Mouse (Mus musculus) gastrocnemius, postnatal 4 days (tissue): ENCODE data around the gene Hapln2. TPM values are rescaled to one million over a fixed set of nuclear protein-coding genes. Genes with fewer than 3 reads are reported as not detected.

Source experiments
- DNase-seq, 2 experiments: peaks; one replicate each; pipeline ENCODE4 v3.0.0; 2021 to 2022; ENCODE audit warnings: low spot score in 2 of 2, mixed read lengths in 2 of 2
- total RNA-seq, 2 experiments: library from RNA; stranded (reverse); gene quantifications; 2 replicates each; pipeline ENCODE4 v1.2.3; 2021

Hapln2 gene
- total RNA-seq, 2 experiments from 2014 or later, result 0.21 TPM; not detected in 1

DNA sequence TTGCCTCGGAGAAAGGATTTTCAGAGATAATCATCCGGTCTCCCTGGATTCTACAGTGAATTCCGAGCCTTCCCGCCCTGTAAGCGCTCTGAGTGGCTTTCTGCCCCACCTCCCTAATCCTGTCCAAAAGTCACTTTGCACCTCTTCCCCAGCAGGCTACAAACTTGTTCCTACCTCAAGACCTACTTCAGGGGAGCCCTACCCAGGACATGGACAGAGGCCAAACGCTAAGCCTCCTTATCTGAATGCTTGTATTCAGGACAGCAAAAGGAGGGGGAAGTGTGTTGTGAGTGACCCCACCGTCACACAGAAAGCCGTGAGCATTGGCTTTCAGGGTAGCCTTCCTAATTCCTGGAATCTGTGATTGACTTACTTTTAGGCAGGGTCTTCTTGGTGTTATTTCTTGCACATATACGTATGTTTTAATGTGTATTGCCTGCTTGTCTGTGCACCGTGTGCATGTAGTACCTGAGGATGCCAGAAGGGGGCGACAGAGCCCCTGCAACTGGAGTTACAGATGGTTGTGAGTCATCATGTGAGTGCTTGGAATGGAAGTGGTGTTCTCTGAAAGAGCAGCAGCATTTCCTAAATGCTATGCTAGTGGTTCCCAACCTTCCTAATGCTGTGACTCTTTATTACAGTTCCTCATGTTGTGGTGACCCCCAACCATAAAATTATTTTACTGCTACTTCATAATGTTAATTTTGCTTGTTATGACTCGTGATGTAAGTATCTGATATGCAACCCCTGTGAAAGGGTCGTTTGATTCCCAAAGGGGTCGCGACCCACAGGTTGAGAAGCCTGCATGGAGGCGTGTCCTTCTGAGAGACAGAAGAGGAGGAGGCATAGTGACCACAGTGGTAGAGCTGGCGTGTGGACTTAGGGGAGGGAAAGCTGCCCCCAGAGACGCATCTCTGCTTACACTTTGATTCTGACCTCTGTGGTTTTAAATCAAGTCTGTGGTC lies 21.3 kb downstream of the Hapln2 start:
- no peak for DNase-seq

DNA sequence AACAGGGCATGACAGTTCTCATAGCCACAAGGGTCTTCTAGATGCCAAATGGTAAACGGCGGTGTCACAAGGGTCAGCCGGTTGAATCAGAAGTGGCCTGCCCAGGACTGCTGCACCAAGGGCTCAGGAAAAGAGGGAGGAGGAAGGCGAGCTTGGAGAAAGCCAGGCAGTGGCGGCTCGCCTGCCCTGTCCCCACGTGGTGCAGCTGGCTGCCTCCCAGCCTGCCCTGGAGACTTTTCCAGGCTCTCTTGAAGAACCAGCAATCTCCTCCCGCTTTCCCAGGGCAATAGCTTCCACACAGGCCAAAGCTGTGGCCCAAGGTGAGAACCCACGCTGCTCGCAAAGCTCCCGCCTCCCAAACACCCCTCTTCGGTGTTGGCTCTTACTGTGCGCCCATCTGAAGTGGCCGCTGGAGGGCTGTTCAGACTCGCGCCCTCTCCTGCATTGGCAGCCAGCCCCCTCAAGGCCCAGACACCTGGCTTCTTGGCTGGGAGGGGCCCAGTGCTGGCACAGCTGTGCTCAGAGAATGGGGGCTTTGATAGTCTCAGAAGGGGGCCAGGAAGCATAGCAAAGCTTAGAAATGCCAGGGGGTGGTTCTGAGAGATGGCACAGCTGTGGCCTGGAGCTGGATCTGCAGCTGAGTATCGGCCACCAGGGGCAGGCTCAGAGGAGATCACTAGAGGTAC lies 24.9 kb downstream of the Hapln2 start:
- peak in 1 of 2 experiments; percentile 27 for DNase-seq

DNA sequence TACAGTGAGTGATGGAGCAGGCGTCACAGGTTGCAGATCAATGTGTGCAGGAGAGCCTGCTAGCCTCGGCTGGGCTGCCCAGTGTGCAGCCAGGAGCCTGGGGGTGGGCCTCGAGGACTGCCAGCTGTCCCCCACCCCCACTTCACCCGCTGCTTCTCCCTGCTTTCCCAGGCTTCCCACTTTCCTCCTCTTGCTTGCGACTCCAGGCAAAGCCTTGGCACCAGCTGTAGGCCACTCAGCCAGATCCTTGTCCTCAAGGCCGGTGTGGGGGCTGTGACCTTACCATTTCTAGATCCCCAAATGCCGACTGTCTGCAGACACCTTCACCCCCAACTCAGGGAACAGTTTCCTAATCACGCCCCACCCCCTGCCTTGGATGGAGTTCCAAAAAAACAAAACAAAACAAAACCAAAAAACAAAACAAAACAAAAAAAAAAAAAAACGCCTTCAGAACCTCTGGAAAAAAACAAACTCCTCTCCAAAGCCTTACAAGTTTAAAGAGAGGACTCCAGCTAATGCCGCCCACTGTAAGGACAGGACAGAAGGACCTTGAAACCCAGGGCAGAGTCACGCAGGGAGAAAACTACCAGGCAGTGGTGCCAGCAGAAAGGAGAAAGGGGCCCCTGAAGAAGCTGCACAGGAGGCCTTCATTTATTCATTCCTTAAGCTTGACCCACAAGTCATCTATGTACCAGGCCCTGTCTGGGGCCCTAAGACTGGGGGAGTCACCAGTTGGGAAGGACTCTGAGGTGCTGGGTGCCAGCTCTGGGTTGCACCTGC lies 26.4 kb downstream of the Hapln2 start:
- no peak for DNase-seq

DNA sequence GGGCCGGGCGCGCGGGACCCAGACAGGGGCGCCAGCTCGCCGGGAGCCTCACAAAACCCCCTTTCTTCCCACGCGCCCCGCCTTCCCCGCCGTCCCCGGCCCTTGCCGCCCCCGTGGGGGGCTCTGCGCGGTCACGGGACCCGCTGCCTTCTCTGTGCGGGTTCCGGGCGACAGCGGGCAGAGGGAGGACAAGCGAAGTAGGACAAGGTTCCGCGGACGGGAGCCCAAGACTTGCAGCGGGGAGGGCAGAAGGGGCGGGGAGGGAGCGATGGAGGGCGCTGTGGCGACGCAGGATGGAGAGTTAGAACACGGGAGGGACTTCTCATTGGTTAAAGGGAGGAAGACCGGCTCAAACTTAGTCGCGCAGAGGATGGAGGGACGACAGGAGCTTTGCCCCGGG lies 27.2 kb downstream of the Hapln2 start, which contains the start of gene Bcan:
Bcan (minus strand) TSS at position 50 of the 400 bp plus-strand sequence.
- DNase-seq, result no peak

DNA sequence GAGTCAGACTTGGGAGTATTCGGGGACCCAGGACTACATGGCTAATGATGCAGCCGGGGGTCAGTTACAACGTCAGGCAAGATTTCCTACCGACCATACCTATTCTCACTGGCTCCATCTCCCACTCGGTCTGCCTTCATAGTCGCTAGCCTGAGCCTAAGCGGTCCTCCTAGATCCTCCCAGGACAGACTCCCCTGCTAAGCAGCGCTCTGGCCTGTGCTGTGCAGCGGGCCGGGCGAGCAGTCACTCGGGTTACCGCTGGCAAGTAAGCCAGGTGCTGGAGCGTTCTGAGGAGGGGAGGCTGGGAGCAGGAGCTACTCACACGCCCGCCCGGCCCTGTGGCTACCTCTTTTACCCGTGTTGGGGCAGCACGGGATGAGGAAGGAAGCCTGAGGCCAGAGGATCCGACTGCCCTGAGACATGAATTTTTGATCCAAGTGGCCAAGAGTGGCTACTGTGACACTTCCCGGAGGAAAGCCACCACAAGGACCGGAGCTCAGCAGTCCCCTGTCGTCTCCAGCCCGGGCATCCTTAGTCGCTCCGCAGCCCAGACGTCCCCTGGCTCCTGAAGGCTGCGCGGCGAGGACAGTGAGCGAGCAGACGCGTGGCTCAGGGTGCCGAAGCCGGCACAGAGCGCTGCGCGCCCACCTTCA lies 28.0 kb downstream of the Hapln2 start:
- DNase-seq, result peak in 1 of 2 experiments; percentile 15

DNA sequence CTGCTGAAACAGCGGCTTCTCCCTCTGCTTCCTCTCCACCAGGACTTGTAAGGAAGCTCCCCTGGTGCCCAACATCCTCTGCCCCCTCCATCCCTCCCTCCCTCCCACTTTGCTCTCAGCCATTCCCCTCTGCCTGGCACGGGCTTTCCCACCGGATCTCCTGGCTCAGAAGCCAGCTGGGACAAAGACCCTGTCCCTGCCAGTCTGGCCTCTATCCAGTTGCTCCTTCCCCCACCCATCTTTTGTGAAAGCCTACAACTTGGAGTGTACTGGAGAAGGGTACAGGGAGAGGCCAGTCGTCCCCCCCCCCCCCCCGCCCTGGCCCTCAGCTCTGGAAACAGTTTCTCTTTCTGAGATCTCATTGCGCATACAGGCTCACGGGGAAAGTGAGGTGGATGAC lies 28.6 kb downstream of the Hapln2 start:
- DNase-seq, result no peak

DNA sequence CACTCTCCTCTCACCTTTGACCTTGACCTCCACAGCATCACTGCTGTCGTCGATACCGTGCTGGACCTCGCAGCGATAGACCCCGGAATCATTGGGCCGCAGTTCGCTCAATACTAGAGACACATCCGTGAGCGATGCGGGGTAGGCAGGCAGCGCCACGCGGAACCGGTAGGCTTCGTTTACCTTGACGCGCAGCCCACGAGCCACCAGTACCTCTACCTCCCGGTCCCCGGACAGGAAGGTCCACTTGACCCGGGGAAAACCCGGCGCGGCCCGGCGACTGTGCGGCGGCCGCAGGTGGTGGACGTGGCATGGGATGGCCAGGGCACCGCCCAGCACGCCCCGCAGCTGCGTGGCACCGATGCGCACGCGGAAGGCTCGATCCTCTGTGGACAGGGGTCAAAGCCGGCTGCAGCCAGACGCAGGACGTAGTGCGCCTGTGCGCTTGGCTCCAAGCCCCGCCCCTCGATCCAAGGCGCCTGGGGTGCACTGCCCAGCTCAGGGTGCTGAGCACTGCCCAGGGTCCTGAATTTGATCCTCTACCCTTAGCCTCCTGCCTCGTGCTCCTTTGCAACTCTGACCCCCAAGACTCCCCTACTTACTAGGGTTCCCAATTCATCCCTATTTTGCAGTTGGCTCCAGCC lies 30.3 kb downstream of the Hapln2 start:
- peak in 1 of 2 experiments; percentile 20 for DNase-seq

DNA sequence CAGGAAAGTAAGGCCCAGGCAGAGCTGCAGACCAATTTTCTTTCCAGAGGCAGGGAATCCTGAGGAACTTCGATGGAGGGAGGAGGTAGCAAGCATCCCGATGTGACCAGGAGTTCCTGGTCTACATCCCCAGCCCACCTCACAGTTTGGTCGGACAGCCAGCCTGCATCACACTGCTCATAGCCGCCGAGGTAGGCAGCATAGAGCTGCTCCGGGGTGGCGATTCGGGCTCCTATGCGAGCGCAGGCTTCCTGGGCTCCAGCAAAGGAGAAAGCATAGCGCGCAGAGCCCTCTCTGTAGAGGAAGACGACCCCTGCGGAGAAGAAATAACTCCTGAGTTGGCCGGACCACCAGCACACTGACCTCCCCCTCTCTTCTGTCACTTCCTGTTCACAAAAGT lies 31.0 kb downstream of the Hapln2 start:
- no peak for DNase-seq

DNA sequence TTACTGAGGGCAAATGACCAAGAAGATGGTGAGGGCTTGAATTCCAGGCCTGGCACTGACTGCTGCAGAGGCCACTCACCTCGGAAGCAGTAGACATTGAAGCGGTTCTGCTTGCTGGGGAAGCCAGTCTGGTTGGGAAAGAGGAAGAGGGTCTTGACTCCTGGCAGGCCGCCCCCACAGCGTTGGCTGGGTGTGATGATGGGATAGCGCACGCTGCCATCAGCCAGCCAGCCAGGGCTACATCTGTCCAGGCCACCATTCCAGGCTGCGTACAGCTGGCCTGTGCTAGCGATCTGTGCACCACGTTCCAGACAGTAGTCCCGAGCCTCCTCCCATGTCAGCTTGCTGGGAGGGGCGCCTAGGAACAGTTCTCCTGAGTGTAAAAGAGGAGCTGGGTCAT lies 32.1 kb downstream of the Hapln2 start:
- peak in 1 of 2 experiments; percentile 10 for DNase-seq

DNA sequence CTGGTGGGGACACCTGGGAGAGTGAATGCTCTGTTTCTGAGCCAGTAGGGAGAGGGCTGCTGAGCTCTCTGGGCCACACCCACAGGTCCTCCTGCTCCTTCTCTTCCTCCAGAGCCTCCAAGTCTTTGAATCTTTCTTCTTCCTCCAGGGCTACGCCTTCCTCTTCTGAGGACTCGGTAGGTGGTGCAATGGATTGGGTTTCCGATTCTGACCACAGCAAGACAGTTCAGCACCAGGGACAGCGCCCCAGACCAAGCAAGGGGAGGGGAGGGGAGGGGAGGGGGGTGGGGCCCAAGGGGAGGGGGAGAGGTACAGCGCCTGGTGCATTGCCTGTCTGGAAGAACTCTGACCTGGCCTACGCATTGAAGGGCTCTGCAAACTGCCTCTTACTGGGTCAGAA lies 33.9 kb downstream of the Hapln2 start:
- DNase-seq, result peak in 1 of 2 experiments; percentile 57

DNA sequence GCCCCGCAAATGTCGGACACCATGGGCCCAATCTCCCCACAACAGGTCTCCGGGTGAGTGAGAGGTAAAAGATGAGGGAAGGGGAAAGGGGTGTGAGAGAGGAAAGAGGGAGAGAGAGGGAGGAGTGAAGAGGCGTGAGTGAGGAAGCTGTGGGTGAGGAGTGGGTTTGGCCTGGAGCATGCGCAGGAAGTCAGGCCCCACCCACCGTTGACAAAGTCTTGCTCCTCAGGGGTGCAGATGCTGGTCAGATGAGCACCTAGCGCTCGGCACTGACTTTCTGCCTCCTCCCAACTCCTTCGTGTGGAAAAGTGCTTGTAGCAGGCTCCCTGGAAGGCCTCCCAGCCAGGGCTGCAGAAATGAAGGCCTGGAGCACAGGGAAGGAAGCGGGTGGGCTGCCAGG lies 37.4 kb downstream of the Hapln2 start:
- DNase-seq, result peak in 1 of 2 experiments; percentile 9

DNA sequence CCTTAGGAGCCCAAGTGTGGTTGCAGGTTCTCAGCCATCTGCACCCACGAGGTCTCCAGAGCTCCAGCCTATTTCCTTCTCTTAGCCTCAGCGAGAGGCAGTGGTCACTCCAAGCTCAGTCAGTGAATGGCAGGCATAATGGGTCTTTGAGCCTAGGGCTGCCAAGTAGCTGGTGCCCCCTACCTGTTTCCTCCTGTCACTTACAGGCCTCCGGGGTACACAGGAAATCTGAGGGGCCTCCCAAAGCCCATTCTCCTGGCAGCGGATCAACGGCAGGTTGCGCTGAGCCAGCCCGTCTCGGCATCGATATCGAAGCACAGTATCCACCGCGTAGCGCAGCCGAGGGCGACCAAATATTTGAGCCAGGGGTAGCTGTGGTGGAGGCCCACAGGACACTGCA lies 39.3 kb downstream of the Hapln2 start:
- peak in 1 of 2 experiments; percentile 23 for DNase-seq

DNA sequence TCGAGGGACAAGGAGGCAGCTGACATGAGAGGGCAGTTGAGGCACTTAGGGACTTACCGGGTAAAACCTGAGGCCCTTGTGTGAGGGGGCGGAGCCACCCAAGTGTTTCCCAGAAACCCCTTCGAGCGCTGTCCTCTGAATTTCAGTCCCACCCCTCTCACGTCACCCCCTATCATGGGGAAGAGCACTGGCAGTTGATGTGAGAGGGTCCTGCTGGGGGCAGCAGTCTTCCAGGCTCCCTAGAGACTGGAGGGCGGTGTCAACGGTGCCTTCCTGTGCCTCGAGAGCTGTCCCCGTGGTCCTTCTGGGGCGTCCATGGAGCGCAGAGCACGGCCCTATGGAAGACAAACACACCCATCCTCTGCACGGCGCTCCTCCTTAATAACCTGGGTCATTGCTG lies 39.8 kb downstream of the Hapln2 start:
- peak in 1 of 2 experiments; percentile 12 for DNase-seq

DNA sequence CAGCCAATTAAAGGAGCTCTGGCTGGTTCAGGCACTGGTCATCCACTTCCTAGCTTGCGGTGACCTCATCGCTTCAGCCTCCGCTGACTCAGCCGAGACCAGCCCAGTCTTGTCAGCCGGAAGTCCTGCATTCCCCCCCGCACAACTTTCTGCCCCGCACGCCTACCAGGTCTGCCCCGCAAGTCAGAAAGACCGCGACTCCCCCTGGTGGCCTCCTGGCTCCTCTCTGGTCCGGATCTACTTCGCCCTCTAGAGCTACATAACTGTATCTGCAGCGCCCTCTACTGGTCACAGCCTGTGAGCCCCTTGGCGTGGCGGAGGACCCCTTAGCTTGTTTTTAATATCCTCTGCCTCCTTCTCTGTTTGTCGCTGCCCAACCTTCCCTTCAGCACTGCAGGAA lies 40.5 kb downstream of the Hapln2 start:
- peak; percentile 98 for DNase-seq

DNA sequence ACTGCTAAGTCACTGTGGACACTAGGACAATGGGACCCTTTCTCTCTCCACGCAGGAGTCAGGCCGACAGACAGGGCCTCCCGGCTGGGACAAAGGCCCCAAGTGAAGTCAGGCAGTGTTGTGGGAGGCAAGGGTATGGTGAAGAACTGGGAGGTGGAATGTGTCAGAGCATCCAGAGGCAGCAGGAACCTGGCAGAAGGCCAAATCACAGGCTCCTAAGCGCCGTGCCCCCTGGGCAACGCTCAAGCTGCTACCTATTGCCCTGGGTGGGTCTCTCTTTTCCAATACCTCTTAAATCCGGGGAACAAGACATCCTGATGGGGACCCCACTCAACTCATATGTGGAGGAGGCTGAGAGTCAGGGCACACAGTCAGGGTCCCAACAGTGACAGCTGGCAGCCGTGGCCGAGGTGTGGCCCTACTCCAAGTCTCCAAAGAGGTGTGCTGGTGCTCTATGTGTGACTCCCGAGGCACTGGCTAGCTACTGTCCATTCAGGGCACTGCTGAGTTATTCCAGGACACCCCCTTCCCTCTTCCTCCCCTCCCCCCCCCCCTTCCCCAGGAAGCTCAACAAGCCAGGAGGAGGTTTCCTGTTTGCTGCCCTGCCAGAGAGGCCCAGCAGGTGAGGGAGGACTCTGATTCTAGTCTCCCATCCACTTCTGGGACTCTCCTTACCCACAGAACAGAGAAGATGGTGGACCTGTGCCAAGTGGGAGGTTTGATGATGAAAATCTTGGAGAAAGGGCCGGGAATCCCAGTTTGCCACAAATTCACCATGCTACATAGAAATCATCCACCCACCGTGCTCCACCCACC lies 41.7 kb downstream of the Hapln2 start:
- DNase-seq, result peak in 1 of 2 experiments; percentile 31

DNA sequence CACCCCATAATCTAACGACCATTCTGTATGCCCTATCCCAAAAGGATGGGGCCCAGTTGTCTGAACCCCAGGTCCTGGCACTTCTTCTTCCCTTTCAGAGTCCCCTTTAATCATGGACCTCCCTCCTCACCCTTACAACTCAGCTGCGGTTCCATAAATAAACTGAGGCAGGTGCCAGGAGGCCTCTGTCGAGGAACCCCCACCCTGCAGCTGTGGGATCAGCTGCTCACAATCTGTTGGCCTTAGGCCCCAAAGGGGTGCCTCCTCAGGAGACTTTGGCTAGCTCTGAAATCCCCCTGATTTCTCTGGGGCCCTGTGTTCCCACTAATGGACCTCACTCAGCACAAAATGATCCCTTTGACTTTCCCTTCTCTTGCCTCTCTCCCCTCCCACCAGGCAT lies 43.3 kb downstream of the Hapln2 start:
- peak in 1 of 2 experiments; percentile 11 for DNase-seq

DNA sequence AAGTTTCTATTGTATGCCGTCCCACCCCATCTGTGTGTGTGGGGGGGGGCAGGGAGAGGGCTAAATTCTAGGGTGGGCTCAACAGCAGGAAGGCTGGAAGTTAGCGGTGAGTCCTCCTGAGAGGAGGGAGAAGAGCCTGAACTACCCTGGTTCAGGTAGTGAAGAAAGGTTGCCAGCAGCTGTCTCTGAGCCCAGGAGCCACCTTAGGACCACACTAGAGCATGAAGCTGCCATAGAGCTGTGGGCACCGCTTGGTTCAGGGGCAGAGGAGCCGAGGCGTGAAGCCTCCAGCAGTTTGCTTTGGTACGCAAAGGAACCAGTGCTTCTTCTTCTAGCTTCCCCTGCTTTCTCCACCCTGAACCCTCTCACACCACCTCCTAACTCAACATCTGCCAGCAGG lies 43.8 kb downstream of the Hapln2 start:
- DNase-seq, result no peak

DNA sequence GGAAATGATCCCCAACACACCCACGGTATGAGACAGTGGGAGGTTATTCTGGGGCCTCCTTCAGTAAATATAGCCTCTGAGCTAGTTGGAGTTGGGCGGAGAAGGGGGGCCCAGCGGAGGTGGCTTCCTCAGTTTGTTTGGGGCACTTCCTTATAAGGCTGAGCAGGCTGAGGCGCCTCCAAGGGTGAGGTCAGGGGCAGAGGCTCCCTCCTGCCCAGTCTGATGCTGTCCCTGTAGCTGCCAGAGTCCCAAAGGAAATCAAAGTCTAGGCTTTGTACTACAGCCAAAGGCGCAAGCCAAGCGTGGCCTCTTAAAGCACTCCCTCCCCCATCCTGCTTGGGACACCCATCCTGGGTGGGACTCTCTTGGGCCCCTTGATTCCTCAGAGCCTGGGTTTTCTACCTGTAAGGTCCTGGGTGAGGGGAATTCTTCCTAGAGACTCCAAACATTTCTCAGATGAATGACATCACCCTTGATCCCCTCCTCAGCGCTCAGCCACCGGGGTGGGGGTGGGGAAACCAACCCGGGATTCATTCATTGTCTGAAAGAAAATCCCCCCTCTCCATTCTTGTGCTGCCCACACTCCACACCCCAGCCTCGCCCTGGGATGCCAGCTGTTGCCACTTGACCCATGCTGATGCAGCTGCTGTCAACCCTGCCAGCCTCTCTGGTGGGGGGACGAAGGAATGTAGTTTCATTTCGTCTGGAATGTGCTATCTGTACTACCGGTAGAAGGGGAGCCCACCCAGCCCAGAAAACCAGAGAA lies 44.4 kb downstream of the Hapln2 start:
- peak in 1 of 2 experiments; percentile 60 for DNase-seq
